Mouse (Mus musculus): Measurements from ENCODE around the gene Agpat3.

GRCm38 (mm10) chr10:78237809-78238208 lies 114.5 kb downstream of the Agpat3 start:
- no peak for TF ChIP-seq MYOD1 (IDR thresholded peaks at IDR 0.05; ENCODE audit: control insufficient read depth, insufficient read length, low read depth)
- TF ChIP-seq CTCF (IDR thresholded peaks at IDR 0.05; ENCODE audit: control insufficient read depth, insufficient read depth, insufficient read length), result no peak
- TF ChIP-seq MAX (IDR thresholded peaks at IDR 0.05), result no peak
- no peak for TF ChIP-seq USF1 (IDR thresholded peaks at IDR 0.05; ENCODE audit: low read depth)
- no peak for TF ChIP-seq FOSL1 (IDR thresholded peaks at IDR 0.05; ENCODE audit: insufficient read depth, low read length, poor library complexity, severe bottlenecking)
- no peak for TF ChIP-seq MYOG (IDR thresholded peaks at IDR 0.05; ENCODE audit: control insufficient read depth, extremely low read depth, insufficient read length)

All from C2C12 (cell line).